Mouse (Mus musculus) liver, embryonic 13.5 days (tissue): ENCODE data around the gene Tmem233. TPM values are rescaled to one million over a fixed set of nuclear protein-coding genes. Genes with fewer than 3 reads are reported as not detected.

Experiments
- ATAC-seq: fragments of 200-750 bp; cut with Nextera tagmentation; 2 replicates; pipeline ENCODE4 v1.8.0; 2017; ENCODE audit warnings: low read depth, mild to moderate bottlenecking, moderate number of reproducible peaks, moderate library complexity
- DNase-seq: peaks from one replicate; pipeline ENCODE4 v3.0.0; 2022
- H3K27ac ChIP-seq: fragments of 300-500 bp; sonication (generic); 2 replicates; pipeline ENCODE4 v1.5.1; 2015; ENCODE audit warnings: moderate library complexity, mild to moderate bottlenecking, inconsistent platforms
- H3K27me3 ChIP-seq: fragments of 300-500 bp; sonication (generic); 2 replicates; pipeline ENCODE4 v1.6.1; 2015; ENCODE audit warnings: mild to moderate bottlenecking, inconsistent platforms
- H3K36me3 ChIP-seq: fragments of 300-500 bp; sonication (generic); 2 replicates; pipeline ENCODE4 v1.6.1; 2015; ENCODE audit warnings: mild to moderate bottlenecking, inconsistent platforms
- H3K4me1 ChIP-seq: fragments of 300-500 bp; sonication (generic); replicated peaks from 2 replicates; pipeline ENCODE4 v1.6.1; 2015; ENCODE audit warnings: inconsistent platforms
- H3K4me2 ChIP-seq: fragments of 300-500 bp; sonication (generic); 2 replicates; pipeline ENCODE4 v1.6.1; 2015; ENCODE audit warnings: inconsistent platforms, mild to moderate bottlenecking, moderate library complexity
- H3K4me3 ChIP-seq: fragments of 300-500 bp; sonication (generic); replicated peaks from 2 replicates; pipeline ENCODE4 v1.5.1; 2015; ENCODE audit warnings: mild to moderate bottlenecking, inconsistent platforms
- H3K9ac ChIP-seq: fragments of 300-500 bp; sonication (generic); 2 replicates; pipeline ENCODE4 v1.6.1; 2015; ENCODE audit warnings: mild to moderate bottlenecking, inconsistent platforms
- H3K9me3 ChIP-seq: fragments of 300-500 bp; sonication (generic); replicated peaks from 2 replicates; pipeline ENCODE4 v1.6.1; 2016; ENCODE audit warnings: inconsistent platforms
- WGBS: fragments of 180-500 bp; shearing (Covaris S2); methylation state at CpG from one replicate; pipeline ENCODE4 v1.1.7; 2015; ENCODE audit not compliant: insufficient replicate concordance; 5-methylcytosine and 5-hydroxymethylcytosine counted together
- polyA plus RNA-seq: library from polyadenylated mRNA; unstranded; fragments of >200 nt; fragmentation: Nextera tagmentation; extraction: Ambion mirVana; gene quantifications from 2 replicates; pipeline ENCODE4 v1.2.1, GENCODE M21; 2015

Tmem233 gene
- polyA plus RNA-seq, result not detected in 2 replicates

DNA sequence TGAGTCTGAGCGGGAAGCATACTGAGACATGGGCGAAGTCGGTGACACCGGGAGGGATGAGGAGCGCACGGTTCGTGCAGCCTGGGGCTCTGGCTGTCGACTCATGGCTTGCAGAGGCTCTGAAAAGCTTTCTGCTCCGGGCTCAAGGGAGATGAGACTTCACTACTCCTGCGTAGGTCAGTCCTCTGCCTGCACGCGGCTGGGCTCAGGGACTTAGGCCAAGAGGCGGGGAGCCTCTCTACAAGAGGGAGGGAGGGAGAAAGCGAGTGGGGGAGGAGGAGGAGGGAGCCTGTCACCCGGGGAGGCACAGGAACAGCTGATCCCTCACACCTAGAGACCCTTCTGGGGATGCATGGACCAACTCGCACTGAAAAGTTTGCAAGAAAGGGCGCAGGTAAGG, at the start of gene Tmem233:
Tmem233 (minus strand) TSS at position 164 of the 400 bp plus-strand sequence.
- no peak within 1 kb of the TSS for H3K9ac ChIP-seq
- H3K36me3 ChIP-seq, result no peaks in the 10 kb centered on the region
- no peak within 1 kb of the TSS for H3K4me2 ChIP-seq
- H3K4me3 ChIP-seq, result no peak within 1 kb of the TSS
- peaks cover 21% of the 10 kb centered on the region for H3K27me3 ChIP-seq
- no peaks in the 10 kb centered on the region for H3K9me3 ChIP-seq
- H3K4me1 ChIP-seq, result no peaks in the 10 kb centered on the region
- DNase-seq (no peak), ATAC-seq (no peak)
- H3K27ac ChIP-seq, result no peak within 1 kb of the TSS
- WGBS, result 18% methylated on average over 17 of the region's 17 CpGs

DNA sequence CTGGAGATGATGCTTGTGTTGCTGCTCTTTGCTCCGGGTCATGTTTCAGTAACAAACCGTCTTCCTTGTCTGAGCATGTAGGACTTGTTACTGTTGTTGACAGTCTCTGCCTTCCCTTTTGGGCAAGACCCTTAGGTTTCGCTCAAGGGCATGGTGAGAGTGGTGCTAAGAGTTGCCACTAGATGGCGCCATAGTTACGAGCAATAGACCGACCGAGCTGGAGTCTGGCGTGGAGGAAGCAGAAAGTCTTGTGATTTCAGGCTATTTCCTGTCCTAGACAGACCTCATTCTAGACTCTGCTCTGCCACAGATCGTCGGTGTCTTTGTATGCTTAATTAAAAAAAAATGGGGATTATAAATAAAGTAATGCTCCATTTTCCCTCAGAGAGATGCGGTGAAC, 40.3 kb upstream of the Tmem233 start:
- Histone ChIP-seq H3K9ac (no peak overlapping the region), H3K27ac (no peak overlapping the region), H3K4me3 (no peak overlapping the region), H3K36me3 (no peaks in the 10 kb centered on the region), H3K4me2 (no peak overlapping the region), H3K27me3 (no peaks in the 10 kb centered on the region), H3K9me3 (no peaks in the 10 kb centered on the region), H3K4me1 (no peaks in the 10 kb centered on the region)
- DNase-seq, result peak; percentile 40
- WGBS, result 10% methylated on average over 11 of the region's 11 CpGs
- ATAC-seq, result no peak

DNA sequence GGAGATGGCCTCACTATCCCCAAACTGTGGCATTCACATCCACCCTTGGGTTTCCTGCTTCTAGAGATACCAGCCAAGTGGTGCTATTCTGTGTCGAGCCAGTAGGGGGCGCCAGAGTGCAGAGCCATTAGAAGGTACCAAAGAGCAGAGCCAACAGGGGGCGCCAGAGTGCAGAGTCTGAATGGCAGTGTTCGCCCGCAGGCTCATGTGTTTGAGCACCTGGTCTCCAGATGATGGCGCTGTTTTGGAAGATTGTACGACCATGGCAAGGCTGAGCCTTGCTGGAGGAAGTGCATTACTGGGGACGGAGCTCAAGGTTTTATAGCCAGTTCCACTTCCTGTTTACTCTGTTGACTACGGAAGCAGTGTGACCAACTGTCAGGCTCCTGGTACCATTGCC, 33.5 kb upstream of the Tmem233 start:
- H3K9me3 ChIP-seq, result no peaks in the 10 kb centered on the region
- no peaks in the 10 kb centered on the region for H3K36me3 ChIP-seq
- H3K27ac ChIP-seq, result no peak overlapping the region
- H3K4me3 ChIP-seq, result no peak overlapping the region
- no peak overlapping the region for H3K4me2 ChIP-seq
- H3K4me1 ChIP-seq, result no peaks in the 10 kb centered on the region
- DNase-seq, result peak; percentile 41
- H3K27me3 ChIP-seq, result no peaks in the 10 kb centered on the region
- ATAC-seq, result no peak
- 16% methylated on average over 9 of the region's 9 CpGs for WGBS
- no peak overlapping the region for H3K9ac ChIP-seq

DNA sequence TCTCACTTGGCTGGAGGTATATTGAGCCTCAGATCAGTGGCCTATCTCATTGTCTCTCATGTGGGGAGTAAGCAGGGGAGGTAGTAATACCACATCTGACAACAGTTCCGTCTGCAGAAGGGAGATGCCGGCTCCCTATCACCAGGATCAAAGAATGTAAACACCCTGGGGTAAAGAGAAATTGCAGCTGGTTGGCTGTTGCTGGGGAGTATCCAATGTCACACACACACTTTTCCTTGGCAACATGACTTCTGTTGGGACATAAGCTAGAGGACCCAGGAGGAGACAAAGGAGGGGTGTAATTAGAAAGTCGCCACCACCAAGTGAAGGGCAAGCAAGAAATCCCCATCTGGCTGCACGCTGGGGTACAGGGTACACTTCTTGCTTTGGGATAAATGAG, 33.1 kb upstream of the Tmem233 start:
- DNase-seq (no peak), ATAC-seq (no peak)
- no peaks in the 10 kb centered on the region for H3K36me3 ChIP-seq
- H3K4me3 ChIP-seq, result no peak overlapping the region
- no peaks in the 10 kb centered on the region for H3K4me1 ChIP-seq
- H3K4me2 ChIP-seq, result no peak overlapping the region
- no peak overlapping the region for H3K27ac ChIP-seq
- H3K9me3 ChIP-seq, result no peaks in the 10 kb centered on the region
- 54% methylated on average over 4 of the region's 4 CpGs for WGBS
- H3K27me3 ChIP-seq, result no peaks in the 10 kb centered on the region
- H3K9ac ChIP-seq, result no peak overlapping the region

DNA sequence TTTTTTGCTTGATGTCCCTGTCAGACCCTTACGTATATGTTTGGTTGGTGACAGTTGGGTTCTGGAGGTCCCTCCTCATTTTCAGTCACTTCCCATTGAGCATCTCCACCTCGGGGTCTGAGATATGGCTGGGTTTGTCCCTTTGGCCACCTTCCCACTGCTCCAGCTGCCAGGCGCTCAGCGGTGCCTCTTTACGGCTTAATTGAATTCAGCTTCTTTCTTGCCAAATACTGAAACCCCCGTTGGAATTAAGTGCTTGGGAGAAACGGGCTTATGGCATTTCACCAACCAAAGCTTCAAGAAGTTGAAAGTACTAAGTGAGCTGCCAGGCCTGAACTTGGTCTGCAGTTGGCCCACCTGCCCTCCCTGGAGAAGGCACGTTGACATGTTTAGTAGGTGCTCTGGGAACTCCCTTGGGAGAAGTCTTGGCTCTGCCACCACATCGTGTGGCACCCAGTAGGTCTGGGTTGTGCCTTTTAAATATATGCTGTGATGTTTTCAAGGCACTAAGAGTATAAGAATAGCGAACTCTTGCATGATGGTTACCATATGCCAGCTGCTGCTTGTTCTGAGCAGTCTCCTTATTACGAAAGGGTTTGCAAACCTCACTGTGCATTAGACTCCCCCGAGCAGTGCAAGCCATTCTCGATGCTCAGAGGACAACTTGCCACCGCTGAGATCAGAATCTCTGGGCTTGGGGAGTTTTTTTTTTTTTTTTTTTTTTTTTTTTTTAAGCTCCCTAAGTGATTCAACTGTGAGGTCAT, 32.2 kb upstream of the Tmem233 start:
- H3K27me3 ChIP-seq, result no peaks in the 10 kb centered on the region
- DNase-seq, result no peak
- 61% methylated on average over 14 of the region's 14 CpGs for WGBS
- no peak overlapping the region for H3K9ac ChIP-seq
- no peak for ATAC-seq
- H3K27ac ChIP-seq, result no peak overlapping the region
- no peaks in the 10 kb centered on the region for H3K9me3 ChIP-seq
- no peak overlapping the region for H3K4me3 ChIP-seq
- H3K36me3 ChIP-seq, result no peaks in the 10 kb centered on the region
- H3K4me1 ChIP-seq, result no peaks in the 10 kb centered on the region
- no peak overlapping the region for H3K4me2 ChIP-seq

DNA sequence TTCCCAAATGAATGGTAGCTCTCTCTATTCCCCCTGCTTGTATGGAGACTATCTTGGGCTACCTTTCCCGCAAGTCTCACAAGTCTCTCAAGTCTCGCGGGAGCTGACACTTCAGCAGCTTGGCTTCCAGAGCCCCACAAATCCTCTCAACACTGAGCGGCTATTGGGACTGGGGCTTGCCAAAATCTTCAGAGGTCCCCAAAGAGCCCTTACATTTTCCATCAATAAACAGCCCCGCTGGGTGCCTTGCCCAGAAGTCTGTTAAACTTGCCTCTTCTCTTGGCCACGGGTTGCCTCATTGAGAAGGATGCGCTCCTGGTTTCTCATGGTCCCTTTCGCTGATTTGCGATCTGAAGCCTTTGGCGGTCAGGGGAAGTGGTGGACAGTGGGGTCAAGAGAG, 25.6 kb upstream of the Tmem233 start:
- Histone ChIP-seq H3K9me3 (no peaks in the 10 kb centered on the region), H3K36me3 (no peaks in the 10 kb centered on the region), H3K27ac (no peak overlapping the region), H3K9ac (no peak overlapping the region), H3K4me3 (no peak overlapping the region), H3K4me2 (no peak overlapping the region), H3K4me1 (no peaks in the 10 kb centered on the region), H3K27me3 (no peaks in the 10 kb centered on the region)
- 83% methylated on average over 10 of the region's 10 CpGs for WGBS
- DNase-seq, result no peak
- no peak for ATAC-seq

DNA sequence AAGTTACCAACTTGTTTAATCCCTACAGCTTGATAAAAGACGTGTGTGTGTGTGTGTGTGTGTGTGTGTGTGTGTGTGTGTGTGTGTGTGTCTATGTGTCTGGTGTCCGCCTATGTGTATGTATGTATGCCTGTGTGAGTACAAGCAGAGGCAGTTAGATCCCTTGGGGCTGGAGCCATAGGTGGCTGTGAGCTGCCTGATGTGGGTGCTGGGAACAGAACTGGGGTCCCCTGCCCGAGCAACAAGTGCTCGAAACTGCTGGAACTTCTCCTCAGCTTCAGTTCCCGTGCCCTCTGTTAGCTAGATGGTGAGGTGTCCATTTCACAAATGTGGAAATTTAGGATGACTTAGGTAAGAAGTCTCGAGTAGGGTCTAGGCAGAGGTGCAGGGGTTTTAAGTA, 1.2 kb upstream of the Tmem233 start:
- Histone ChIP-seq H3K9ac (no peak overlapping the region), H3K4me2 (no peak overlapping the region), H3K4me3 (no peak overlapping the region), H3K36me3 (no peaks in the 10 kb centered on the region), H3K4me1 (no peaks in the 10 kb centered on the region), H3K27ac (no peak overlapping the region), H3K9me3 (no peaks in the 10 kb centered on the region), H3K27me3 (peaks cover 21% of the 10 kb centered on the region)
- no peak for ATAC-seq
- 63% methylated on average over 6 of the region's 6 CpGs for WGBS
- no peak for DNase-seq

DNA sequence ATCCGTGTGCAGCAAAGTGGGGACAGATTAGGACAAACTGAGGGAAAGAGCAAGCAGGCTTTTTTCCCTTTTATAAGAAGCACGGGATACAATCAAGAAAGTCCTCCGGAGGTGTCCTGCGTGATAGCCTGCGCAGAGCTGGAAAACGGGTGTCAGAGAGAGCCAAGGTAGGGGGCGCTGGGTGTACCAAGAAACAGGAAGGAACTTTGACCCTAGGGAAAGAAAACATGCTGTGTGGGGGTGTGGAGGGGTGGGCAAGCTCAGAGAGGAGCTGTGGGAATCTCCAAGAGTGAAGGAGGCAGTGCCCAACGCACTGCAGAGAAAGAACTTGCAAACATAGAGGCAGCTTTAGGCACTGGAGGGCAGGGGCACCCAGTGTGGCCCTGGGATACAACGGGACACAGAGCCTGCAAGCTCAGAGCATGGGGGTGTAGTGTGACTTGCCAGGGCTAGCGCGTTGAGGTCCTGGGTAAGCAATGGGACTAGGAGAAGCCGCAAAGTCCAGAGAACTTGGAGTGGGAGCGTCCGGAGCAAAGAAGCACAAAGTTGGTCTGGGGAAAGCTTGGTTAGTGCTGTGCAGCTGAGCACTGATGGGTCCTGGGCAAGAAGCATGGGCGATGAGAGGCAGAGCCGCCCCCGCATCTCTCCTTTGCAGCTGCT, 673 bp downstream of the Tmem233 start:
- Histone ChIP-seq H3K4me1 (no peaks in the 10 kb centered on the region), H3K4me2 (no peak overlapping the region), H3K27me3 (peaks cover 21% of the 10 kb centered on the region), H3K36me3 (no peaks in the 10 kb centered on the region), H3K9ac (no peak overlapping the region), H3K4me3 (no peak overlapping the region), H3K27ac (no peak overlapping the region), H3K9me3 (no peaks in the 10 kb centered on the region)
- ATAC-seq (no peak), DNase-seq (no peak)
- 30% methylated on average over 17 of the region's 17 CpGs for WGBS

DNA sequence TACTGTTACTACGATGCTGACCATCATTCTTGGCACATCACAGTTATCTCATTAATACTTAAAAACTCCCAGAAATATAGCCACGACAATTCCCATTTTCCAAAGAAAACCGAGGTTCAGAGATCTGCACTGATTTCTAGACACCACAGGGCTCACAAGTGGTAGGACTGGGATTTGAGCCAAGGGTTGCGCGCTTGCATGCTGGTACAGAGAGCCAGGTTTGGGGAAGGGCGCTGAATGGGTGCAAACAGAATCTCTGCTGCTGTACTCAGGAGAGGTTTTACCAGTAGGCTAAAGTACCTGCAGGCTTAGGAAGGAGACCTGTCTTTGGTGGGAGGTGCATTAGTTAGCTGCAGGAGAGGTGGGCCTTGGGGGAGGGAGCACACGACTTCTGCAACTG, 1.4 kb downstream of the Tmem233 start:
- ATAC-seq (no peak), DNase-seq (no peak)
- 58% methylated on average over 7 of the region's 7 CpGs for WGBS
- H3K9ac ChIP-seq, result no peak overlapping the region
- no peak overlapping the region for H3K4me2 ChIP-seq
- H3K27ac ChIP-seq, result no peak overlapping the region
- H3K4me3 ChIP-seq, result no peak overlapping the region
- no peaks in the 10 kb centered on the region for H3K9me3 ChIP-seq
- H3K27me3 ChIP-seq, result peaks cover 21% of the 10 kb centered on the region
- no peaks in the 10 kb centered on the region for H3K4me1 ChIP-seq
- H3K36me3 ChIP-seq, result no peaks in the 10 kb centered on the region

DNA sequence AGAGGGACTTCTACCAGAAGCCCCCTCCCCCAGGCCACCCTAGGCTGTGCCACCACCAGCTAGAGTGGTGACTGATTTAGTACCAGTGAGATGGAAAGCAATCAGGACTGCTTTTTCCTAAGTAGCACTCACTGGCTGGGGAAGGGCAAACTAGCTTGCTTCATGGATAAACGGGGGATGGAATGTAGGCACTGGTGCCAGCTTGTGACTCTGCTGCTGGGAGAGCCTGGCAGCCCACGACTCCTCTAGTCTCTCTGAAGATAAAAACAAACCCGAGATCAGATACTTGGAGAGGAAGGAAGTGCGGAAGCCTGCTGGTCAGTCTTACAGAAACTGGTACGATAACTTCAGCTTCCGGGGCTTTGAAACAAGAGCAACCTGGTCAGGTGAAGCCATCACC, 2.3 kb downstream of the Tmem233 start:
- H3K9ac ChIP-seq, result no peak overlapping the region
- no peaks in the 10 kb centered on the region for H3K36me3 ChIP-seq
- ATAC-seq (no peak), DNase-seq (no peak)
- H3K4me2 ChIP-seq, result no peak overlapping the region
- H3K9me3 ChIP-seq, result no peaks in the 10 kb centered on the region
- 20% methylated on average over 6 of the region's 6 CpGs for WGBS
- peaks cover 21% of the 10 kb centered on the region for H3K27me3 ChIP-seq
- H3K27ac ChIP-seq, result no peak overlapping the region
- H3K4me1 ChIP-seq, result no peaks in the 10 kb centered on the region
- no peak overlapping the region for H3K4me3 ChIP-seq

DNA sequence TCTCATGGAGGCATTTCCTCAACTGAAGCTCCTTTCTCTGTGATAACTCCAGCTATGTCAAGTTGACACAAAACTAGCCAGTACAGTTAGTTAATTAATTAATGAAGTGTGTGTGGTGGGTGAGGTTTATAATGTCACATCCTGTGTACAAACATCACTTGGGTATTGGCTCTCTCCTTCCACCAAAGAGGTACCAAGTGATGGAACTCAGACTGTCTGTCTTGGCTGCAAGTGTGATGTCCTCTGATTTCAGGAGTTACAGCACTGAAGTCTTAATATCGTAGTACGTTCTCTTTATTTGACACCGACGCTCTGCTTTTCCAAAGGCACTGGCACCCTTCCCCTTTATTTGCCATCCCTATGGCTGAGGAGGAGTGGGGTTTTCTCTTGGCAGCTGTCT, 13.4 kb downstream of the Tmem233 start:
- H3K9me3 ChIP-seq, result no peaks in the 10 kb centered on the region
- no peak overlapping the region for H3K9ac ChIP-seq
- no peak overlapping the region for H3K4me2 ChIP-seq
- no peaks in the 10 kb centered on the region for H3K36me3 ChIP-seq
- 76% methylated on average over 4 of the region's 4 CpGs for WGBS
- H3K4me3 ChIP-seq, result no peak overlapping the region
- H3K4me1 ChIP-seq, result no peaks in the 10 kb centered on the region
- no peaks in the 10 kb centered on the region for H3K27me3 ChIP-seq
- no peak for DNase-seq
- ATAC-seq, result no peak
- H3K27ac ChIP-seq, result no peak overlapping the region

DNA sequence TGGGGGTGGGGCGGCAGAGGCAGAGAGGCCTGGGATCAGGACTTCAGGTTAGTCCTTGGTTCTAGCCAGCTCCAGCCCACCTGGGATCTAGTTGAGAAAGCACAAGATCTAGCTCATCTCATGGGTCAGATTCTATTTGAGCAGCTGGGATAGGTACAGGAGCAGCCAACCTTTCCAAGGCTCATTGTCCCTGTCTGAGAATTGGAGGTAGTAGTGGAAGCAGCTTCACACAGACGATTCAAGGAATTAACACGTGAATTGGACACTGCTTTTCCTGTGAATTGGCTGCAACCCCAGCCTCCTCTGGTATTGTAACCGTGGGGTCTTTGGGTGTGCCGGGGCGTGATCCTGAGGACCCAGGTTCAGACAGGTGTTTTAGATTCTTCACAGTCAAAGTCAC, 30.2 kb downstream of the Tmem233 start:
- ATAC-seq, result no peak
- WGBS, result 47% methylated on average over 6 of the region's 6 CpGs

More for the DNA sequence above, 30.2 kb downstream of the Tmem233 start:
- H3K4me3 ChIP-seq, result no peak overlapping the region
- H3K4me1 ChIP-seq, result no peaks in the 10 kb centered on the region
- H3K27me3 ChIP-seq, result no peaks in the 10 kb centered on the region
- H3K27ac ChIP-seq, result no peak overlapping the region
- no peak overlapping the region for H3K4me2 ChIP-seq
- H3K36me3 ChIP-seq, result no peaks in the 10 kb centered on the region
- no peaks in the 10 kb centered on the region for H3K9me3 ChIP-seq
- no peak overlapping the region for H3K9ac ChIP-seq
- DNase-seq, result no peak
